Mouse (Mus musculus) retina, postnatal 1 day (tissue): ENCODE results near the gene Ugt1a10.
"Not testable (repeated sequence)": the region's sequence is repeated elsewhere in the genome, so short reads cannot be mapped to it uniquely, and the experiment has no call there.

ENCODE experiments used
- DNase-seq: peaks from one replicate; pipeline ENCODE4 v3.0.0-alpha.2; 2012

Ugt1a10 gene

GRCm38 (mm10) chr1:88143966-88144675 lies 88.9 kb downstream of the Ugt1a10 start:
- DNase-seq: peak; percentile 40

- peak; percentile 14 for DNase-seq
Measured at GRCm38 (mm10) chr1:88145278-88145677, 90.1 kb downstream of the Ugt1a10 start.

- peak; percentile 12 for DNase-seq
Measured at GRCm38 (mm10) chr1:88150133-88150532, 94.9 kb downstream of the Ugt1a10 start.

- DNase-seq: no peak
Measured at GRCm38 (mm10) chr1:88158430-88158829, 103.2 kb downstream of the Ugt1a10 start.

- no peak for DNase-seq
Measured at GRCm38 (mm10) chr1:88165711-88166110, 110.5 kb downstream of the Ugt1a10 start, which contains the start of gene Ugt1a5. Gene Ugt1a5 (plus strand): TSS chr1:88166012.

GRCm38 (mm10) chr1:88172190-88172589 lies 117.0 kb downstream of the Ugt1a10 start:
- DNase-seq: not testable (repeated sequence)

- DNase-seq: no peak
Measured at GRCm38 (mm10) chr1:88179657-88180056, 124.5 kb downstream of the Ugt1a10 start.

GRCm38 (mm10) chr1:88186325-88186935 lies 131.2 kb downstream of the Ugt1a10 start:
- DNase-seq: no peak

- no peak for DNase-seq
Measured at GRCm38 (mm10) chr1:88192136-88192535, 136.9 kb downstream of the Ugt1a10 start.

GRCm38 (mm10) chr1:88195687-88196086 lies 140.5 kb downstream of the Ugt1a10 start:
- no peak for DNase-seq

GRCm38 (mm10) chr1:88197443-88197842 lies 142.3 kb downstream of the Ugt1a10 start:
- no peak for DNase-seq

- peak; percentile 1 for DNase-seq
Measured at GRCm38 (mm10) chr1:88199996-88200395, 144.8 kb downstream of the Ugt1a10 start.

- no peak for DNase-seq
Measured at GRCm38 (mm10) chr1:88200456-88200855, 145.3 kb downstream of the Ugt1a10 start, which contains the start of gene Ugt1a2. Gene Ugt1a2 (plus strand): TSS chr1:88200601.

- peak; percentile 90 for DNase-seq
Measured at GRCm38 (mm10) chr1:88205294-88205922, 150.2 kb downstream of the Ugt1a10 start, which contains the start of gene Dnajb3. Gene Dnajb3 (minus strand): TSS chr1:88205782.

GRCm38 (mm10) chr1:88206843-88207479 lies 151.8 kb downstream of the Ugt1a10 start:
- DNase-seq: no peak

GRCm38 (mm10) chr1:88211812-88212211 lies 156.6 kb downstream of the Ugt1a10 start, which contains the start of gene Ugt1a1:
Gene Ugt1a1 (plus strand): TSS chr1:88211959.
- no peak for DNase-seq

GRCm38 (mm10) chr1:88212341-88213045 lies 157.3 kb downstream of the Ugt1a10 start:
- DNase-seq: peak; percentile 6

GRCm38 (mm10) chr1:88213061-88213460 lies 157.9 kb downstream of the Ugt1a10 start:
- DNase-seq: peak; percentile 1

GRCm38 (mm10) chr1:88213766-88214461 lies 158.7 kb downstream of the Ugt1a10 start:
- DNase-seq: peak; percentile 12

GRCm38 (mm10) chr1:88214462-88214952 lies 159.3 kb downstream of the Ugt1a10 start:
- peak; percentile 12 for DNase-seq
